Mouse (Mus musculus) frontal cortex, postnatal 36 days (tissue): ENCODE measurements at regions not wholly inside any gene's neighbourhood (a gene's known extent, or its start where the extent isn't known, plus 50 kb on each side); places are given as distances from the start of the nearest gene placed in this dataset.
"Not testable (repeated sequence)": the region's sequence is repeated elsewhere in the genome, so short reads cannot be mapped to it uniquely, and the experiment has no call there.

Experiments
- DNase-seq, 2 experiments: peaks; one replicate each; pipeline ENCODE4 v3.0.0; 2022; ENCODE audit warnings: low spot score in 2 of 2

DNA sequence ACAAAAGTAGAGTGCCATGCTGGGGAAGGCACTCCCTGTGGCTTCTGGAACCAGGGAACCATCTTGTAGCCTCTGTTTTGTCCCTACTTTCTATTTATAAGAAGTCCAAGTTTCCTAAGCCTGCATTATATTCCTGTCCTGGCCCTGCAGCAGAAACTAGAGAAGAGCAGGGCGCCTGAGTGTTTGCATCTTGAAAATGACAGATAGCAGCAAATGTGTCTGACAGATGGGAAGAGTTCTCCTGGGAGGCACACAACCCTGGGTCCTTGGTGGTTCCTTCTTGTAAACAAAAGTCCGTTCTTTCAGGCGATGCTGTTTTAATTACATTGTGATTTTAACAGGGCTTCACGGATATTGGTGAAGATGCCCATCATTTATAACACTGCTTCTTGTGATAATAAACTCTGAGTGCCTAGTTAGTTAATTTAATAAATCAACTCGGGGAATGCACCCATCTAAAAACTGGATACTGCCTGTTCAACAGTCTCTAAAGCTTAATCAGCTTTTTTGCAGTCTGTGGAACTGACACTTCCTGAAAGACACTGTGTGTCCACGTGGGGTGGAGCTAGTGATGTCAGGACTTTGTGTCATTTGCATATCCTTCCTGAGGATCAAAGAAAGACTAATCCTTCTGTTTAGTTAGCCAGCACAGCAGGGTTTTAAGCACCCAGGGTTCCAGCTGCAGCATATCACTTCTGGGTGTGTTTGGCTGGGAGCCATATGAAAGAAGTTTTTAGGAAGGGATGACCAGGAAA, 188.3 kb upstream of the Ccdc54 start:
- no peak for DNase-seq

DNA sequence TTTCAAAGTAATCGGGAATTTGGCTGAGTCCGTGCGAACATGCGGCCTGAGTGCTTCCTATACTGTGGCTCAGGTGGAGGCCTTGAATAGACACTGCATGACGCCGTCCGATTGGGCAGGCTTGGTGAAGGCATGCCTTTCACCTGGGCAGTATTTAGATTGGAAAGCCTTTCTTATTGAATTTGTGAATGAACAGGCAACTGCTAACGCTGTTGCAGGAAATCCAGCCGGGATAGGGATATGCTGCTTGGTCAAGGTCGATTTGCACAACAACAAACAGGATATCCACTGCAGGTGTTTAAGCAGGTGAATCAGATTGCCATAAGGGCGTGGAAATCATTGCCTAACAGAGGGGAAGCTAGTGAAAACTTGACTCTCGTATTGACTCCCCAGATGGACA, 183.7 kb upstream of the Ccdc54 start:
- not testable (repeated sequence) for DNase-seq

DNA sequence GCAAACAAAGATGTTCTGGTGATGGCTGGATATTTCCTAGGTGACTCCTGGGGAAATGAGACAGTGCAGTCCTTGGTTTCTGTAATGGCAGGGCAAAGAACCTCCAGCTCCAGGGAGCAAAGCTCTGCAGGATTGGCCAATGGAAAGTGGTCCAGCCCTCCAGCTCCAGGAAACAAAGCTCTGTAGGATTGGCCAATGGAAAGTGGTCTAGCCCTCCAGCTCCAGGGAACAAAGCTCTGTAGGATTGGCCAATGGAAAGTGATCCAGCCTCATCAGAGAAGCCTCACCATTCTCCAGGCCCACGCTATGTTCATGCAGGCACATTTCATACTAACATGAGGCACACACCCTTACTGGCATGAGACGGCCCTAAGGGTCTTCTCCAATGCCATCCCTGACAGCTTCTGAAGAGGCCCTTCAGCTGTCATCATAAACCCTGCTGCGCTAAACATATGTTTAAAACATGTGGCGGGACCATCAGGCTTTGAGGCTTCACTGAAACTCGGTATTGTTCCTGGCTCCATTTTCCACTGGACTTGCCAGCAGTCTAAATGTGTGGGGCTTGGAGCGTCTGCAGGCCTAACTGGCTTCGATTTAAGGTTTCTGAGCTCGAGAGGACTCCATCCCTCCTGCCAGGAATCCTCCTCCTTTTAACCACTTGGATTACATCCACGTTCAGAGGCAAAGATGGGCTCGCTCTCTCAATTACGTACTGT, 175.3 kb upstream of the Ccdc54 start:
- DNase-seq, result no peak

DNA sequence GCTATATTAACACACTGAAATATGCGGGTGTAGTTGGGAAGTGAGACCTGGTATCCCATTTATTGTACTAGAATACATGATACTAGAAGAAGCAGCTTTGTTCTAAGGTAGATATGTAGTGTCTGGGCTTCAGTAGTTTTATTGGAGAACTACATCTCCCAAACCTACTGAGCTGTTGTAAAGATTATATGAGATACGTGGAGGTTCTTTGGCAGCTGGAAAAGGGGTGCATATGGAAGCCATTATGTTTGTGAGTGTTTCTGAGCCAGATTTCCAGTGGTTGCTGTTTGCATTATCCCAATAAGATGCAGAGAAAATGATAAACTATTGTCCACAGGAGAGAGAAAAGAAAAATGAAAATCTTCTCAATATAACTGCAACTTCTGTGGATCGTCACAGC, 171.1 kb upstream of the Ccdc54 start:
- DNase-seq, result no peak

DNA sequence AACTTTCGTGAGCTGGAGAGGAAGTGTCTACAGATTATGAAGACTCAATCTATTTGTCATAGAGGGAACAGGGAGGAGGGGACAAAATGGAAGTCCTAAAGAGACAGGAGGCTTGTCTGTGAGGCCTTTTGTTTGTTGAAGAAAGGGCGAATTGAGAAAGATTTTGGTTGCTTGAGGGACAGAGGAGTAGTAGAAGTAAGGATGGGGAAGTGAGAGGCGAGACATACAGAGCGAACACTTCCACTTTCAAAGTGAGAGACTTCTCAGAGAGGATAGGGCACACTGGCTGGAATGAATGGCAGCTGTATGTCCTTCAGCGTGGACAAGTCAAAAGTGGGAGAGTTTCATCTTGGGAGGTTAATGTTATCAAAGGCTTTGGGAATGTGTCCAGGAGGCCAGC, 169.0 kb upstream of the Ccdc54 start:
- no peak for DNase-seq

DNA sequence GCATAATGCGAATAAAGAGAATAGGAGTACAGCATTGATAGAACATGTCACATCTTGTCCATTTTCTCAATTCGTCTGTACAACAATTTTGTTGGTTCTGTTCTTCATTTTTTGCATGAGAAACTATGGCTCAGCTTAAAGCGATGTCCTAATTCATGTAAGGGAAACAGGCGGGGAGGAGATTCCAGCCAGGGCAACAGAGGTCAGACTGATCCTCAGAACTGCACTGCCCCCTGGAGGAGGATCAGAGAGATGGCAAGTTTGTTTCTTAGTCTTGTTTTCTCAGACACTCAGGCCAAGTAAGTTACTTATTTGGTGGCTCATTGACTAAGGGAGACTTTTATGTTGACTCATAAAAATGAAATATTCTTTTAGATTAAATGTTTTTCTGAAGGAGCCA, 165.7 kb upstream of the Ccdc54 start:
- DNase-seq, result no peak

DNA sequence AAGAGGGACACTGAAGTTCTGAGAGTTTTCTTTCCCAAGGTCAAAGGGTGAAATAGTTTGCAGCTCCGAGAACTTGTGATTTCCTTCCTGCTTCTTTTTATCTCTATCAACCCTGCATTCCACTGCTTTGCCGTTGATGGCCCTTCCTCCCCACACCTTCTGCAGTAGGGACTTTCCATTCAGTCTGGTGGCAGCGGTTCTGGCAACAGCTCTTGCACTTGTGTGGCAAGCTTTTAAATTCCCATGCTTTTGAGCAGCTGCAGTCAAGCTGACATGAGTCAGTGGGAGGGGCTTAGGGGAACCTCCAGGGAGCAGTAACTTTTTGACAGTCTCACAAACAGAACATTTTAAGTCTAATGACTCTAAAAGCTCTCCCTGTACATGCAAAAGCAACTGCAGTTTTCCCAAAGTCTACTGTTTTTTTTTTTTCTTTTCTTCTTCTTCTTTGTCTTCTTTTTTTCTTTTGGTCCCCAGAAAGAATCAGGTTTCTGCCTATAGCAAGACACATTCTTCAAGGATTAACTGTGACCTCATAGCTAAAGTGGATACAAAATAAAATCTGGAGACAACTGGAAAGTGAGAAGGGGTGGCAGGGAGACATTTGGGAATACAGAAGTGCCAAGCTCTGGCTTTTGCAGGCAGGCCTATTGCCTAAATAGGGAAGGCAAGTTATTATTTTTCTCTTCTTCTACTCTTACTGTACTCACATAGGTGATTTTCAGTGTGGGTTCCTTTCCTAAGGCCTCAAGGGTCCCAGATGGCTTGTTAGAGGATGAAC, 162.8 kb upstream of the Ccdc54 start:
- no peak for DNase-seq

DNA sequence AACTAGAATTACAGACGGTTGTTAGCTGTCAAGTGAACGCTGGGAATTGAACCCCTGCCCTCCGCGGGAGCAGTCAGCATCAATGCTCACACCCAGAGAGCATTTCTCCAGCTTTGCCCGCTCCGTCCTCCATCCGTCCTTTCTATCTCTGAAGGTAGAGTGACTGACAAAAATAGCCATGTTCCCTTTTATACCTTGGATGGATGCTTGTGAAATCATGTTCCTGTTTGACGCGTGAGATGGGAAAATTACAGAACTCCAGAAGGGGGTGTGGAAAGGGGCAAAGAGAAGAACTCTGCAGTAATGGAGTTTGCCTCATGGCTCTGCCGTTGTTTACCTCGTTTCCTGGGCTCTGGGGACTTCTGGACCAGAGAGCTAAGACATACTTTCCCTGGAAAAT, 162.1 kb upstream of the Ccdc54 start:
- DNase-seq, result no peak

DNA sequence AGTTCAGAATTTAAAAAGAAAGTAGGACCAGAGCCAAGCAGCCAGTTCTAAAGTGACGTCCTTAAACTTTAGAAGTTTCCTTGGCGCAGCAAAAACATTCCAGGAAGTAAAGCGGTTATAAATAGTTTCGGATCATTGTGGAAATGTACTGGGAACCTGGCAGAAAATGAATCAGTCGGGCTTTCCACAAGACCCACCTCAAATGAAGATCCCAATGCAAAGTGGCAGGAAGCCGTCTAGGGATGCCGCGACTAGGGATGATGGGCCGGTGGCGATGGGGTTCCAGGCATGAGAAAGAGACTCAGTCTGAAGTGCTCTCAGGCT, 161.3 kb upstream of the Ccdc54 start:
- DNase-seq, result no peak

DNA sequence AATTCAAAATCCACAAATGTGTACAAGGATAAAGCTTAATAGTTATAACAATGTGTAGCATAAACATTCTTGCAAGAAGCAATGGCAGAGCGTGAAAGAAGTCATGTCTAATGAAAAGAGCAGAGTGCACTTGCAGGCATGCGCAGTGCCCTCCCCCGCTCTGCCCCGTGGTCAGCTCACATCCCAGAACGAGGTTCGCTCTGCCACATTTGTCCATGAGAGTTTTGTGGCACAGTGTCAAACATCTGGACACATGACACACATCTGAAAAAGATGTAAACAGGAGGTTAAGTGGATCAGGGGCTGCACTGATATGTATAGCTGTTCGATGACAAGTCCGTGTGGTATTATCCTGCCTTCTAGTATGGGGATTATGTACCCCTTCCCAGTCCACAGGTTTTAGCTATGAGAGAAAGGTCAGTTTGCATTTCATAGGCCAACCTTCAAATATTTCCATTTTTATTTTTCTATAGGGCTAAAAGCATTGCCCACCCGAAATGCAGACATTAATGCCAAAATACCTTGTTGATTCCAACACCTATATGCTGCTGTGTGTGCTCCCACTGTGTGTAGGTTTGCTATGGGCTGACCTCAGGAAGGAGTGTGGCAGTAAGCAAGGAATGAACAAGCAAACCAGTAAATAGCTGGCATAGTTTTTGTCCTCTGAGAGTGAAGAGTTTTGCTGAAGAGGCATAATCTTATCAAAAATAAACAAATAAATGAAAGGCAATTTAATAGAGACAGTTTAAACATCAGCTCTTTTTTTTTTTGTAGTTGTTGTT, 160.7 kb upstream of the Ccdc54 start:
- no peak for DNase-seq

DNA sequence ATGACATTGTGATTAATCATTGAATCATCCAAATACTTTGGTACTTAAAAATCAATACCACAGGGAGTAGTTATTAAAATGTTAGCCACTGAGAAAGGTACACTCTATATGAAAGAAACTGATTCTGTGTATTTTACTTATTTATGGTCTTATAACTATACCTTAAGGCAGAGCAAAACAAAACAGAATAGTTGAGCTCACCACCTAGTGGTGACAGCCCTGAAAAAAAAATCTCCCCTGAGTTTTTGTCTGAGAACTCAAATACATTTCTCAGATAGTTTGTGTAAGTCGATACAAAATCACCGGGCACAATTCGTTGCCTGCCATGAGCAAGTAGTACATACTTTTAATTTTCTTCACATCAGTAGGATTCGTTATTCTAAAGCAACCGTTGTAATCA, 156.7 kb upstream of the Ccdc54 start:
- DNase-seq, result no peak

DNA sequence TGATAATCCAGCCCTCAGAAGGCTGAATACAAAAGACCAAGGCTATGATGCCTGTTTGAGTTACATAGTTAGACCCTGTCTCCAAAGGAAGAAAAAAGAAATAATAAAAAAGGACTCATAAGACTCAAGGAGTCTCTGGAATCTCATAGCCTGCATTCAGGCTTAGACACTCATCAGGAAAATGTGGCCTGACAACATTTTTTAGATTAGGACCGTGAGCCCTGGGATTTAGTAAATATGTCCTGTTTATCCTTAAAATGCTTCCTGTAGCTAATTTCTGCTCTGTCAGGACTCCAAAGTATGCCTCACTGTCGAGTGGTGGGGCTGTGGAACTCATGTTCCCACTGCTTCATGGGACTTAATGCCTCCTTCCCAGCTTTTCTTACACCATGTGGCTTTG, 154.8 kb upstream of the Ccdc54 start:
- DNase-seq, result no peak

DNA sequence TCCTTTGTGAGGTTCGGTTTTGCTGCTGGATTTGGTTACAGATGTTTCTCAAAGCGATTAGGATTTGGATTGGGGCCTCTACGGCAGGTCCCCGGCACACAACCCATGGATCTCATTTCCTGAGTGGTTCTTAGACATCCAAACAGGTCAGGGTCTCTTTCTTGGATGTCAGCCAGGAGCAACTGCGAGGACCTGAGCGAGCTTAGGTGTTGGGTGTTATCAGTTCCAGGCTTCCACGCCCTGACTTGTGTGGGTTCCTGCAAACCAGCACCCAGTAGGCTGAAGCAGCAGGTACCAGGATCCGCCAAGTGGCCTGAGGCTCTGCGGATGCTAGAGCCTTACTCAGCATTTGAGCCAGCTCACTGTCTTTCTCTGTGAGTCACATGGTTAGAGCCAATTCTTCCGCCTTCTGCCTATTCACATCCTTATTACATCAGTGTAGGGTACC, 146.5 kb upstream of the Ccdc54 start:
- no peak for DNase-seq

DNA sequence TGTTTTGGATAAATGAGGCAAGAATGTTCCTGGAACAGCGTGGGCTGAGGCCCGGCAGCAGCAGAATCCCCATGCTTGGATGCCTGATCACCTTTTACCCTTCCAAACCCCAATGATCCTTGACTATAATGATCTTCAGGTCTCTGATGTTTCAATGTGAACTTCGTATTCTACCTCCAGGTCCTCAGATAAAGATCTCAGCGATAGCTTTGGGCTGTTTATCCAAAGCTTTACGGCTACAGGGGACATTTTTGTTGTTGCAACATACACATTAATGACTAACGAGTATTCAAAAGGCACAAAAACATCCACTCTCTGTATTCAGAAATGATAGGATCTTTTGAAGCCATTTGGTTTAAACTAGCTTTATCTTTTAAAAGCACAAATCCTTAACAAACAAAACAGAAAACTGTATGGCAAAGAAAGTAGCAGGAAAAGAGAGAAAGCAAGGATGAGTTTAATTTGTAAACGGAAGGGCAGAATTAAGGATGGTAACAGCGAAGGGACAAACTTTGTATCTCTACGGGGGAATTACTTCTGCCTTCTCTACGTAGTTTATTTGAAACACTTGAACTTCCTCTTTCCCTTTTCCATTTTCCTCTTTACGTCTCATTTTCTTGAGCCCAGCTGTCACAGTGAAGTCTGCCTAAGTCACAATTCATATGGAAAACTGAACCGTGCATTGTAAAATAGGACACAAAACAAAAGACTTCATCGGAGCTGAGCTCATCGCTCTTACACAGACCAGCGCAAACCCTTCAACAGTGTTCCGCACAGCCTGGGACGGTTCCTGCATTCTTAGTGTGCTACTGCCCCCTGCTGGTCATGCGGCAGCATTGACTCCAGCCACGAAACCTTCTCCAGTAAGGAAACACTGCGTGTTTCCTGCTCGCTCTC, 145.4 kb upstream of the Ccdc54 start:
- peak; percentile 90 to 93 for DNase-seq

DNA sequence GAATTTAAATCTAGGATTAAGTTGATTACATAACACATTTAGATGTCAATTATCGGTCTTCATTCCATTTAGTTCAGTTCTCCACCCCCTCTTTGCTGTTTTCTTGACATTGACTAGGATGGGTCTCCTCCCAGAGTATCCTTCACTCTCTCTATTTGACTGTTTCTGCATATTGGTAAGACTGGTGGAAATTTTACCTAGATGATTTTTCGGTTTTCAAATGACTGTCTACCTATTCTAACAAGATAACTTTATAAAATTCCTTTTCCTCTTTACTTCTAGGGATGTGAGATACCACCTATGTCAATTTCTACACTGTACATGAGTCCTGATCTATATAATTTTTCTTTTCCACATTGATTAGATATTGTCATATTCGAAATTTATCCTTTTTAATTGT, 142.4 kb upstream of the Ccdc54 start:
- no peak for DNase-seq

DNA sequence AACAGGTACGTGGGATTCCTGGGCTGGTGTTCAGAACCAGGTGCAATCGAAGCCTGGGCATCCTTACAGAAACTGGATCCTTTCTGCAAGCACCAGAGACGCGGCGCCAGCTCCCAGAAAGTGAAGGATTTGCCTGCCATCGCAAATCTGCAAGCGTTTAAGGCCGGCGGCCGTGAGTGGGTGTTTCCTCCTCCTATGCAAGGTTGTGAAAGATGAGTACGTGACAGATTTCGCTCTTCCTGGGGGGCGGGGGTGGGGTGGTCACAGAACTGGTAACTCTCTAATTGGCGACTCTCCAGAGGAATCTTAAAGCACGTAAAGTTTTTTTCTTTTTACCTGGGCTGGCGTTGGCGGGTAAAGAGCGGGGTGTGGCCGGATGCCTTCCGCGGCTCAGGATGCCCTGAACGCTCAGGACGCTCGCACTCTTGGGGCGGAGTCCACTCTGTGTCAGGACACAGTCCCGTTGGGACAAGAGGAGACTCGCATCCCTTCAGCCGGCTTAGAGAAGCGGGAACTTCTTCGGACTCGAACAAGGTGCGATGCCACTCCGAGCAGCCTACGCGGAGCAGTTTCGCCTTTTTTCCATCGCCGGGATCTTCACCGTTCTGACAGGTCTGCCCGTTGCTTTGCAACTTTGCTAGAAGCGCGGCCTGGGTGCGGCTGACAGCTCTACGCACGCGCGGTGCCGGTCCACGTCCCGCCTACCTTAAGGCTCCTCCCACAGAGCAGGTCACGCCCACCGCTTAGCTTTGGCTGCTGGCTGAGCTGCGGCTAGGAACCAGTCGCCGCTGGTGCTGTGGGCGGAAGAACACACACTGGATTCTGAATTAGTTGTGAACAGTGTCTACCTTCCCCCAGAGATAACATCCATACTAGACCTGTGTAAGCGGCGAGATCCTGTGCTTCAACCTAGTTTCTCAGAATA, 141.4 kb upstream of the Ccdc54 start:
- peak; percentile 85 to 87 for DNase-seq

DNA sequence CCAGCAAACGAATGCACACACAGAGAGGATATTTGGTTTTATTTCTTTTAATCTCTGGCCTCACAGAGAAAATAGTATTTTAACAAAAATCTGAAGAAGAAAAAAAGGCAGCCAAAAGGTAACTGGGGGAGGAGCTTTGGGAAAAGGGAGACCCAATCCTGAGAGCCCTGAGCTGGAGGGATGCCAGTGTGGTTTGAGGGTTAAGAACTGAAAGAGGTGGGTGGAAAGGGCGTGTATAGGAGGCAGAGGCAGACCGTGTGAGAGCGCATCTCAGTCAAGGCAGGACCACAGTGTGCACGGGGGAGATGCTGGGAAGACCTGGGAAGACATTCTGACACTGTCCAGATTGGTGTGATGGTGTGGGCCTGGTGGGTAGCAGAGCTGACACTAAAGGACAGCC, 138.4 kb upstream of the Ccdc54 start:
- DNase-seq, result no peak

DNA sequence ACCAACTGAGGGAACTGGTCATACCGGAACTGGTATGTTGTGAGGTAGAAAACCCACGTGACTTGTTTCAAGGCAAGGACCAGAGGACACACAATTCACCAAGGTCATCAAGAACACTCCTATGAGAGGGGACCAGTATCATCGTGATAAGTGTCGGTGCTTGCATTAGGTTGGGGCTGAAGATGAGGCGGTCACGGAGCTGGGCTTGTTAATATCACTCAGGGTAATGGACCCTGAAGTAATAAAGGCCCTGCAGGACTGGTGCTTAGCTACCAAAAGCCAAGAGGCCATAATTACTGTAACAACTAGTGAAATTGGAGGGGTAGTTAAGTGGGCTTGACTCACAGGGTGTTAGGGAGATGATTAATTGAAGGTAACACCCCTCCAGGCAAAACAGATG, 132.2 kb upstream of the Ccdc54 start:
- DNase-seq, result no peak

DNA sequence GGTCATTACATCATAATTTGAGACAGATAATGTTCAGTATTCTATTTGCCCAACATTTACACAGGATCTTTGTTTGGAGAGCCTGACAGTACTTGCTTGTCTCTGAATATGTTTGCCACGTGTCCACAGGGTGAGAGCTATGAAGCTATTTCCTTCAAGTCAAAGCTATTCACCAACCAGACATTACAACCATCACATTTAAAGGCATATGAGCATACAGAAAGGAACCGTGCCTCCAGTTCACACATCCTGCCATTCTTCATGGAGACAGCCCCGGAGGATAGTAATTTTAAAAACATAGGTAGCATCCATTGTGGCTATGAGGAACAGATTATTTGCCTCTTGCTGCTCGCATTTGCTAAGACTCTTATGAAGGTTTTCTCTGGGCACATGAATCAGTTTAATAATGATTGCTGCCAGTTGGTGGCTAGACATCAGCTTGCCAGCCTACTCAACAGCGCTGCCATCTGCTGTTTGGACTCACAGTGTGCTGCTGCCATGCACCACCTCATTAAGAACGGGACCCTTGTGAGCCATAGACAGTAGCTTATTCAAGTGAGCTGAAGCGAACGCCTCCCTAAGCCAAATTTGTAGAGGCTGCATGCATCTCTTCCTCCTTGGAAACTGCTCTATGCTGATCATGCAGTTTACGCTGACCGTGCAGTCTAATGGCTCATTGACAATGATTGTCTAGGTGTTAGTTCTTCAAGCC, 126.5 kb upstream of the Ccdc54 start:
- DNase-seq, result peak; percentile 34 to 60
